Mouse (Mus musculus) embryonic facial prominence, embryonic 15.5 days (tissue): ENCODE data around the gene Avp. TPM values are rescaled to one million over a fixed set of nuclear protein-coding genes. Genes with fewer than 3 reads are reported as not detected.
A peak's percentile ranks its signal among the peaks of the same experiment; 100 is the strongest.

ENCODE experiments used
- ATAC-seq: fragments of 200-750 bp; cut with Nextera tagmentation; 2 replicates; pipeline ENCODE4 v1.8.0; 2017; ENCODE audit warnings: low read depth, moderate TSS enrichment; ENCODE audit not compliant: insufficient number of reproducible peaks, low FRiP score, low TSS enrichment
- H3K27ac ChIP-seq: fragments of 300-500 bp; sonication (generic); replicated peaks from 2 replicates; pipeline ENCODE4 v1.5.1; 2015; ENCODE audit warnings: mild to moderate bottlenecking, inconsistent platforms
- H3K27me3 ChIP-seq: fragments of 300-500 bp; sonication (generic); 2 replicates; pipeline ENCODE4 v1.6.1; 2015; ENCODE audit warnings: inconsistent platforms
- H3K36me3 ChIP-seq: fragments of 300-500 bp; sonication (generic); 2 replicates; pipeline ENCODE4 v1.6.1; 2015; ENCODE audit warnings: mild to moderate bottlenecking, inconsistent platforms
- H3K4me1 ChIP-seq: fragments of 300-500 bp; sonication (generic); 2 replicates; pipeline ENCODE4 v1.6.1; 2015; ENCODE audit warnings: inconsistent platforms
- H3K4me2 ChIP-seq: fragments of 300-500 bp; sonication (generic); replicated peaks from 2 replicates; pipeline ENCODE4 v1.6.1; 2015; ENCODE audit warnings: mild to moderate bottlenecking, inconsistent platforms
- H3K4me3 ChIP-seq: fragments of 300-500 bp; sonication (generic); replicated peaks from 2 replicates; pipeline ENCODE4 v1.5.1; 2015; ENCODE audit warnings: mild to moderate bottlenecking, inconsistent platforms
- H3K9ac ChIP-seq: fragments of 300-500 bp; sonication (generic); 2 replicates; pipeline ENCODE4 v1.6.1; 2015; ENCODE audit warnings: inconsistent platforms
- H3K9me3 ChIP-seq: fragments of 300-500 bp; sonication (generic); replicated peaks from 2 replicates; pipeline ENCODE4 v1.6.1; 2016; ENCODE audit warnings: inconsistent platforms
- WGBS: fragments of 180-500 bp; shearing (Covaris S2); methylation state at CpG from one replicate; pipeline ENCODE4 v1.1.7; 2015; 5-methylcytosine and 5-hydroxymethylcytosine counted together
- polyA plus RNA-seq: library from polyadenylated mRNA; unstranded; fragments of >200 nt; fragmentation: Nextera tagmentation; extraction: Ambion mirVana; gene quantifications from 2 replicates; pipeline ENCODE4 v1.2.1, GENCODE M21; 2015

The Avp gene
- polyA plus RNA-seq, 1 experiment from 2014 or later, result not detected

GRCm38 (mm10) chr2:130569926-130570325 lies 12.4 kb downstream of the Avp start:
- ATAC-seq, result no peak
- H3K4me2 ChIP-seq, result no peak overlapping the region
- H3K9me3 ChIP-seq, result no peaks in the 10 kb centered on the region
- peaks cover 16% of the 10 kb centered on the region for H3K36me3 ChIP-seq
- H3K27ac ChIP-seq, result no peak overlapping the region
- H3K9ac ChIP-seq, result no peak overlapping the region
- H3K4me1 ChIP-seq, result peaks cover 4% of the 10 kb centered on the region
- H3K4me3 ChIP-seq, result no peak overlapping the region
- peaks cover 4% of the 10 kb centered on the region for H3K27me3 ChIP-seq

GRCm38 (mm10) chr2:130568921-130569320 lies 13.4 kb downstream of the Avp start:
- H3K4me2 ChIP-seq, result no peak overlapping the region
- H3K27ac ChIP-seq, result no peak overlapping the region
- no peak for ATAC-seq
- H3K9me3 ChIP-seq, result no peaks in the 10 kb centered on the region
- no peak overlapping the region for H3K9ac ChIP-seq
- 69% methylated on average over 4 of the region's 4 CpGs for WGBS
- 0 out of 2 replicates have a peak, but pooled peaks cover under 1% of the 10 kb centered on the region for H3K27me3 ChIP-seq
- peaks cover 17% of the 10 kb centered on the region for H3K36me3 ChIP-seq
- no peak overlapping the region for H3K4me3 ChIP-seq
- H3K4me1 ChIP-seq, result peaks cover 13% of the 10 kb centered on the region

- Histone ChIP-seq H3K27me3 (no peaks in the 10 kb centered on the region), H3K36me3 (peaks cover 17% of the 10 kb centered on the region), H3K9me3 (no peaks in the 10 kb centered on the region), H3K27ac (no peak overlapping the region), H3K9ac (no peak overlapping the region), H3K4me3 (peak overlapping the region; percentile 82), H3K4me2 (peak overlapping the region; percentile 85), H3K4me1 (peaks cover 20% of the 10 kb centered on the region)
- no peak for ATAC-seq
- 80% methylated on average over 8 of the region's 8 CpGs for WGBS
Observed at GRCm38 (mm10) chr2:130564983-130565382, 17.4 kb downstream of the Avp start.

GRCm38 (mm10) chr2:130564063-130564462 lies 18.3 kb downstream of the Avp start:
- WGBS, result under 1% methylated on average over 23 of the region's 23 CpGs
- H3K27ac ChIP-seq, result 0 out of 2 replicates have a peak overlapping the region, but pooled peaks have one; percentile 9
- H3K9ac ChIP-seq, result peak overlapping the region; percentile 86
- H3K36me3 ChIP-seq, result peaks cover 17% of the 10 kb centered on the region
- no peaks in the 10 kb centered on the region for H3K27me3 ChIP-seq
- H3K4me2 ChIP-seq, result peak overlapping the region; percentile 85
- H3K9me3 ChIP-seq, result no peaks in the 10 kb centered on the region
- peaks cover 20% of the 10 kb centered on the region for H3K4me1 ChIP-seq
- H3K4me3 ChIP-seq, result peak overlapping the region; percentile 82
- peak; percentile 6; the same call in 1 of the 2 replicates for ATAC-seq

- peak; percentile 99 for ATAC-seq
- H3K4me3 ChIP-seq, result peak within 1 kb of the TSS; percentile 82
- peaks cover 20% of the 10 kb centered on the region for H3K36me3 ChIP-seq
- no peaks in the 10 kb centered on the region for H3K9me3 ChIP-seq
- under 1% methylated on average over 61 of the region's 61 CpGs for WGBS
- peak within 1 kb of the TSS; percentile 86 for H3K9ac ChIP-seq
- peak within 1 kb of the TSS; percentile 82 for H3K27ac ChIP-seq
- peak within 1 kb of the TSS; percentile 85 for H3K4me2 ChIP-seq
- H3K27me3 ChIP-seq, result no peaks in the 10 kb centered on the region
- H3K4me1 ChIP-seq, result peaks cover 20% of the 10 kb centered on the region
Observed at GRCm38 (mm10) chr2:130563212-130564055, 18.9 kb downstream of the Avp start, which contains the start of gene Mrps26. Gene Mrps26 (plus strand): TSS chr2:130563742.

GRCm38 (mm10) chr2:130558015-130558414 lies 24.3 kb downstream of the Avp start:
- no peak overlapping the region for H3K9ac ChIP-seq
- H3K4me3 ChIP-seq, result no peak overlapping the region
- no peaks in the 10 kb centered on the region for H3K9me3 ChIP-seq
- no peaks in the 10 kb centered on the region for H3K27me3 ChIP-seq
- no peak for ATAC-seq
- no peak overlapping the region for H3K27ac ChIP-seq
- H3K36me3 ChIP-seq, result peaks cover 48% of the 10 kb centered on the region
- no peak overlapping the region for H3K4me2 ChIP-seq
- 68% methylated on average over 2 of the region's 2 CpGs for WGBS
- H3K4me1 ChIP-seq, result peaks cover 5% of the 10 kb centered on the region

GRCm38 (mm10) chr2:130557462-130557861 lies 24.9 kb downstream of the Avp start:
- Histone ChIP-seq H3K4me3 (no peak overlapping the region), H3K36me3 (peaks cover 54% of the 10 kb centered on the region)

GRCm38 (mm10) chr2:130556292-130556691 lies 26.1 kb downstream of the Avp start:
- Histone ChIP-seq H3K9ac (no peak overlapping the region), H3K9me3 (no peaks in the 10 kb centered on the region), H3K4me2 (no peak overlapping the region), H3K27ac (no peak overlapping the region), H3K27me3 (no peaks in the 10 kb centered on the region), H3K4me1 (no peaks in the 10 kb centered on the region), H3K36me3 (peaks cover 64% of the 10 kb centered on the region), H3K4me3 (no peak overlapping the region)
- ATAC-seq, result no peak
- WGBS, result 92% methylated on average over 1 of the region's 1 CpGs

More at GRCm38 (mm10) chr2:130557462-130557861, 24.9 kb downstream of the Avp start:
- no peak overlapping the region for H3K27ac ChIP-seq
- H3K4me2 ChIP-seq, result no peak overlapping the region
- no peaks in the 10 kb centered on the region for H3K27me3 ChIP-seq
- no peaks in the 10 kb centered on the region for H3K9me3 ChIP-seq
- WGBS, result 96% methylated on average over 2 of the region's 2 CpGs
- H3K4me1 ChIP-seq, result no peaks in the 10 kb centered on the region
- H3K9ac ChIP-seq, result no peak overlapping the region
- no peak for ATAC-seq

GRCm38 (mm10) chr2:130554841-130555240 lies 27.5 kb downstream of the Avp start:
- ATAC-seq, result no peak
- H3K9ac ChIP-seq, result no peak overlapping the region
- H3K4me3 ChIP-seq, result no peak overlapping the region
- no peak overlapping the region for H3K4me2 ChIP-seq
- 84% methylated on average over 7 of the region's 7 CpGs for WGBS
- no peak overlapping the region for H3K27ac ChIP-seq
- H3K4me1 ChIP-seq, result no peaks in the 10 kb centered on the region
- no peaks in the 10 kb centered on the region for H3K27me3 ChIP-seq
- H3K9me3 ChIP-seq, result no peaks in the 10 kb centered on the region
- H3K36me3 ChIP-seq, result peaks cover 77% of the 10 kb centered on the region

GRCm38 (mm10) chr2:130546957-130547356 lies 35.4 kb downstream of the Avp start:
- Histone ChIP-seq H3K4me3 (no peak overlapping the region), H3K9me3 (no peaks in the 10 kb centered on the region), H3K27ac (no peak overlapping the region), H3K4me1 (no peaks in the 10 kb centered on the region), H3K36me3 (peaks cover 93% of the 10 kb centered on the region), H3K9ac (no peak overlapping the region), H3K4me2 (no peak overlapping the region), H3K27me3 (no peaks in the 10 kb centered on the region)
- WGBS, result 85% methylated on average over 8 of the region's 8 CpGs
- no peak for ATAC-seq

- WGBS, result 90% methylated on average over 9 of the region's 9 CpGs
- no peak overlapping the region for H3K27ac ChIP-seq
- H3K4me1 ChIP-seq, result no peaks in the 10 kb centered on the region
- peaks cover 93% of the 10 kb centered on the region for H3K36me3 ChIP-seq
- no peaks in the 10 kb centered on the region for H3K27me3 ChIP-seq
- ATAC-seq, result no peak
- H3K9ac ChIP-seq, result no peak overlapping the region
- no peak overlapping the region for H3K4me2 ChIP-seq
- no peaks in the 10 kb centered on the region for H3K9me3 ChIP-seq
- no peak overlapping the region for H3K4me3 ChIP-seq
Observed at GRCm38 (mm10) chr2:130540266-130540665, 42.1 kb downstream of the Avp start.
